17 mouse cellular contexts compared by ENCODE assay signal in genomic region chr11:8639726-8640125, GRCm38 (mm10). TPM values are rescaled to one million over a fixed set of nuclear protein-coding genes. Genes with fewer than 3 reads are reported as not detected.
DNase-seq lines count a peak whose midpoint lies in the region; ATAC-seq and TF ChIP-seq lines count a peak whose summit lies in the region.
"Had no signal": no experiment of that assay in that cellular context is flagged by ENCODE, and none has a peak within 500 bp of the region (broad histone marks: within the 10 kb centered on the region; RNA-seq: fewer than 3 reads in every experiment).

No protein-coding gene starts in this region.

- no peak for DNase-seq in kidney, adult 2 months
- no peak for DNase-seq in kidney, postnatal 14 days
- DNase-seq in R1 (ENCODE audit: low read depth, low spot score) = peak; percentile 30
- no peak for DNase-seq in left cerebral cortex, postnatal 36 days (ENCODE audit: low spot score in 2 of 2)
- DNase-seq: B cell, adult 2 months; cerebellum, adult 11-12 months; gastrocnemius, postnatal 36 days; retina, postnatal 1 day; thymus, postnatal 14 days had no signal

- H3K9ac ChIP-seq in heart, embryonic 12.5 days = no peak overlapping the region
- no peak overlapping the region for H3K9ac ChIP-seq in heart, embryonic 11.5 days (ENCODE audit: low read depth, low read length)
- H3K9ac ChIP-seq in embryonic facial prominence, embryonic 13.5 days = no peak overlapping the region
- H3K9ac ChIP-seq in neural tube, embryonic 15.5 days (replicated peaks) = no peak overlapping the region
- H3K9ac ChIP-seq: forebrain, embryonic 15.5 days; hindbrain, embryonic 12.5 days; midbrain, embryonic 13.5 days had no signal

- no peak overlapping the region for H3K4me3 ChIP-seq in heart, embryonic 12.5 days
- no peak overlapping the region for H3K4me3 ChIP-seq in heart, embryonic 11.5 days (ENCODE audit: low read depth, low read length)
- no peak overlapping the region for H3K4me3 ChIP-seq in kidney, adult 2 months (ENCODE audit: insufficient read depth, low read depth, low read length)
- no peak overlapping the region for H3K4me3 ChIP-seq in embryonic facial prominence, embryonic 13.5 days
- H3K4me3 ChIP-seq in neural tube, embryonic 15.5 days (replicated peaks) = no peak overlapping the region
- H3K4me3 ChIP-seq: forebrain, embryonic 15.5 days; hindbrain, embryonic 12.5 days; midbrain, embryonic 13.5 days had no signal

- peak overlapping the region; percentile 17; the same call in 1 of the 2 replicates for H3K27ac ChIP-seq in heart, embryonic 12.5 days (ENCODE audit: poor library complexity, severe bottlenecking)
- no peak overlapping the region; the same call in 1 of the 2 replicates for H3K27ac ChIP-seq in heart, embryonic 11.5 days (ENCODE audit: low read depth, low read length)
- peak overlapping the region; percentile 66; the same call in 1 of the 2 replicates for H3K27ac ChIP-seq in kidney, adult 2 months (ENCODE audit: insufficient read depth, low read depth, low read length)
- H3K27ac ChIP-seq in embryonic facial prominence, embryonic 13.5 days = peak overlapping the region; percentile 28; the same call in 1 of the 2 replicates
- H3K27ac ChIP-seq in neural tube, embryonic 15.5 days (replicated peaks) = no peak overlapping the region
- H3K27ac ChIP-seq: forebrain, embryonic 15.5 days; hindbrain, embryonic 12.5 days; midbrain, embryonic 13.5 days had no signal

- no peak for ATAC-seq in heart, embryonic 12.5 days (ENCODE audit: insufficient number of reproducible peaks, low FRiP score)
- ATAC-seq in heart, embryonic 11.5 days (replicated peaks; ENCODE audit: insufficient number of reproducible peaks, low FRiP score, low TSS enrichment) = no peak
- ATAC-seq in embryonic facial prominence, embryonic 13.5 days (ENCODE audit: insufficient number of reproducible peaks, insufficient read depth, low FRiP score, low TSS enrichment, low read depth) = no peak
- ATAC-seq in neural tube, embryonic 15.5 days (ENCODE audit: low FRiP score) = no peak
- ATAC-seq: activated CD4-positive, CD25-positive, alpha-beta regulatory T cell, adult 4 months; forebrain, embryonic 15.5 days; midbrain, embryonic 13.5 days had no signal

- H3K27me3 ChIP-seq in heart, embryonic 12.5 days (replicated peaks) = no peaks in the 10 kb centered on the region
- no peaks in the 10 kb centered on the region for H3K27me3 ChIP-seq in heart, embryonic 11.5 days (ENCODE audit: control insufficient read depth, insufficient read depth, low read length)
- no peaks in the 10 kb centered on the region for H3K27me3 ChIP-seq in kidney, adult 2 months (replicated peaks; ENCODE audit: control insufficient read depth, insufficient read depth, low read length)
- no peaks in the 10 kb centered on the region for H3K27me3 ChIP-seq in embryonic facial prominence, embryonic 13.5 days
- H3K27me3 ChIP-seq in neural tube, embryonic 15.5 days (replicated peaks) = no peaks in the 10 kb centered on the region
- H3K27me3 ChIP-seq: forebrain, embryonic 15.5 days; hindbrain, embryonic 12.5 days; midbrain, embryonic 13.5 days had no signal

- 83% methylated on average over 16 of the region's 16 CpGs for WGBS in heart, embryonic 12.5 days
- 85% methylated on average over 16 of the region's 16 CpGs for WGBS in heart, embryonic 11.5 days (ENCODE audit: insufficient replicate concordance)
- WGBS in kidney, adult 2 months = 85% methylated on average over 16 of the region's 16 CpGs
- 92% methylated on average over 16 of the region's 16 CpGs for WGBS in embryonic facial prominence, embryonic 13.5 days
- 94% methylated on average over 16 of the region's 16 CpGs for WGBS in neural tube, embryonic 15.5 days

- peaks cover 54% of the 10 kb centered on the region for H3K4me1 ChIP-seq in heart, embryonic 12.5 days (replicated peaks)
- peaks cover 29% of the 10 kb centered on the region for H3K4me1 ChIP-seq in heart, embryonic 11.5 days (ENCODE audit: control insufficient read depth, insufficient read depth, low read length)
- H3K4me1 ChIP-seq in kidney, adult 2 months (ENCODE audit: control insufficient read depth, insufficient read depth, low read length) = peaks cover 39% of the 10 kb centered on the region
- H3K4me1 ChIP-seq in embryonic facial prominence, embryonic 13.5 days = peaks cover 37% of the 10 kb centered on the region
- H3K4me1 ChIP-seq in neural tube, embryonic 15.5 days = no peaks in the 10 kb centered on the region
- H3K4me1 ChIP-seq: midbrain, embryonic 13.5 days had no signal

- TF ChIP-seq CTCF in kidney, adult 2 months (conservative IDR thresholded peaks at IDR 0.05; ENCODE audit: insufficient read depth, insufficient read length, low read depth, low read length) = no peak

- TF ChIP-seq POLR2A in kidney, adult 2 months (IDR thresholded peaks at IDR 0.05; ENCODE audit: low read depth, low read length) = no peak

- no peaks in the 10 kb centered on the region for H3K36me3 ChIP-seq in heart, embryonic 12.5 days
- no peaks in the 10 kb centered on the region for H3K36me3 ChIP-seq in heart, embryonic 11.5 days (ENCODE audit: control insufficient read depth, insufficient read depth, low read length)
- no peaks in the 10 kb centered on the region for H3K36me3 ChIP-seq in kidney, adult 2 months (ENCODE audit: control insufficient read depth, insufficient read depth, low read length)
- H3K36me3 ChIP-seq in embryonic facial prominence, embryonic 13.5 days = no peaks in the 10 kb centered on the region
- H3K36me3 ChIP-seq in neural tube, embryonic 15.5 days = no peaks in the 10 kb centered on the region
- H3K36me3 ChIP-seq: forebrain, embryonic 15.5 days; hindbrain, embryonic 12.5 days; midbrain, embryonic 13.5 days had no signal

- no peaks in the 10 kb centered on the region for H3K9me3 ChIP-seq in heart, embryonic 12.5 days (replicated peaks)
- no peaks in the 10 kb centered on the region for H3K9me3 ChIP-seq in heart, embryonic 11.5 days (replicated peaks; ENCODE audit: control insufficient read depth, low read length)
- H3K9me3 ChIP-seq in embryonic facial prominence, embryonic 13.5 days = no peaks in the 10 kb centered on the region
- H3K9me3 ChIP-seq in neural tube, embryonic 15.5 days (replicated peaks) = no peaks in the 10 kb centered on the region
- H3K9me3 ChIP-seq: forebrain, embryonic 15.5 days; hindbrain, embryonic 12.5 days; midbrain, embryonic 13.5 days had no signal

- no peak overlapping the region for H3K4me2 ChIP-seq in heart, embryonic 12.5 days
- H3K4me2 ChIP-seq in heart, embryonic 11.5 days = no peak overlapping the region
- no peak overlapping the region for H3K4me2 ChIP-seq in embryonic facial prominence, embryonic 13.5 days
- no peak overlapping the region for H3K4me2 ChIP-seq in neural tube, embryonic 15.5 days
- H3K4me2 ChIP-seq: forebrain, embryonic 15.5 days; hindbrain, embryonic 12.5 days; midbrain, embryonic 13.5 days had no signal

- intact Hi-C loops in left cerebral cortex, postnatal 36 days (cut with DNase I) = no loop called here

RNA-seq across cellular contexts. Expression of gene Tns3, which starts 24.6 kb away (rescaled TPM):
- 16.7 and 17.6 TPM in 2 replicates for polyA plus RNA-seq in heart, embryonic 12.5 days (2016; fragmentation: Nextera tagmentation; extraction: Ambion mirVana)
- polyA plus RNA-seq in heart, embryonic 11.5 days (2014; fragmentation: Nextera tagmentation; extraction: Ambion mirVana) = 10.1 and 11.0 TPM in 2 replicates
- 63.7 and 70.5 TPM in 2 replicates for polyA plus RNA-seq in kidney, adult 2 months (2012; rRNA removed)
- polyA plus RNA-seq in embryonic facial prominence, embryonic 13.5 days (2015; fragmentation: Nextera tagmentation; extraction: Ambion mirVana) = 35.0 and 35.5 TPM in 2 replicates
- 7.6 and 11.1 TPM in 2 replicates for polyA plus RNA-seq in neural tube, embryonic 15.5 days (2015; fragmentation: Nextera tagmentation; extraction: Ambion mirVana)
- 10 to 100 TPM; 36.9 to 39.4 TPM for total RNA-seq in left cerebral cortex, postnatal 36 days (2021)

Comparison
In these comparisons a context has a peak if more than half of its experiments do, and no peak if none do; other contexts are left out.
1. H3K27ac ChIP-seq: peak in heart, embryonic 12.5 days (single experiment), kidney, adult 2 months (single experiment) and embryonic facial prominence, embryonic 13.5 days (single experiment); none in heart, embryonic 11.5 days (single experiment) and neural tube, embryonic 15.5 days (single experiment).